ENCODE assay signal across 8 mouse cellular contexts in genomic region chr15:81137298-81137697, GRCm38 (mm10). TPM values are rescaled to one million over a fixed set of nuclear protein-coding genes. Genes with fewer than 3 reads are reported as not detected.
A peak's percentile ranks its signal among the peaks of the same experiment; 100 is the strongest.
DNase-seq lines count a peak whose midpoint lies in the region; ATAC-seq lines count a peak whose summit lies in the region.

No protein-coding gene starts in this region.

- H3K27me3 ChIP-seq in kidney, embryonic 15.5 days = no peaks in the 10 kb centered on the region
- H3K27me3 ChIP-seq in kidney, embryonic 16.5 days (ENCODE audit: insufficient read depth, low read length) = no peaks in the 10 kb centered on the region
- no peaks in the 10 kb centered on the region for H3K27me3 ChIP-seq in limb, embryonic 15.5 days
- no peaks in the 10 kb centered on the region for H3K27me3 ChIP-seq in midbrain, embryonic 16.5 days (ENCODE audit: control insufficient read depth, insufficient read depth, low read depth, low read length)

- H3K4me2 ChIP-seq in kidney, embryonic 15.5 days = no peak overlapping the region
- H3K4me2 ChIP-seq in kidney, embryonic 16.5 days (replicated peaks; ENCODE audit: low read depth, low read length) = no peak overlapping the region
- H3K4me2 ChIP-seq in limb, embryonic 15.5 days = no peak overlapping the region
- H3K4me2 ChIP-seq in midbrain, embryonic 16.5 days (ENCODE audit: low read length) = no peak overlapping the region

- no peaks in the 10 kb centered on the region for H3K36me3 ChIP-seq in kidney, embryonic 15.5 days
- no peaks in the 10 kb centered on the region for H3K36me3 ChIP-seq in kidney, embryonic 16.5 days (ENCODE audit: insufficient read depth, low read length)
- H3K36me3 ChIP-seq in limb, embryonic 15.5 days = no peaks in the 10 kb centered on the region
- H3K36me3 ChIP-seq in midbrain, embryonic 16.5 days (ENCODE audit: control insufficient read depth, insufficient read depth, low read length) = no peaks in the 10 kb centered on the region

- peak; percentile 89 for DNase-seq in Muller cell, postnatal 12 days (ENCODE audit: inconsistent ontology term)
- peak; percentile 32 for DNase-seq in gastrocnemius, postnatal 14 days
- no peak for DNase-seq in left cerebral cortex, adult 18-20 months (ENCODE audit: low spot score in 2 of 2)
- no peak for DNase-seq in testis, postnatal 10 days (ENCODE audit: low spot score)

- H3K4me1 ChIP-seq in kidney, embryonic 15.5 days = peaks cover 17% of the 10 kb centered on the region
- H3K4me1 ChIP-seq in kidney, embryonic 16.5 days (ENCODE audit: insufficient read depth, low read length) = peaks cover 20% of the 10 kb centered on the region
- H3K4me1 ChIP-seq in limb, embryonic 15.5 days = peaks cover 11% of the 10 kb centered on the region
- H3K4me1 ChIP-seq in midbrain, embryonic 16.5 days (ENCODE audit: control insufficient read depth, insufficient read depth, low read length) = peaks cover 7% of the 10 kb centered on the region

- H3K4me3 ChIP-seq in kidney, embryonic 15.5 days (replicated peaks) = no peak overlapping the region
- no peak overlapping the region for H3K4me3 ChIP-seq in kidney, embryonic 16.5 days (ENCODE audit: low read length)
- H3K4me3 ChIP-seq in limb, embryonic 15.5 days = no peak overlapping the region
- no peak overlapping the region for H3K4me3 ChIP-seq in midbrain, embryonic 16.5 days (ENCODE audit: low read depth, low read length)

- no peak for ATAC-seq in kidney, embryonic 15.5 days (replicated peaks; ENCODE audit: low FRiP score)
- no peak for ATAC-seq in kidney, embryonic 16.5 days (ENCODE audit: low FRiP score, low TSS enrichment)
- ATAC-seq in limb, embryonic 15.5 days (ENCODE audit: insufficient number of reproducible peaks, low FRiP score, low TSS enrichment, low read depth) = 0 out of 2 replicates have a peak, but pooled peaks have one; percentile 24
- ATAC-seq in midbrain, embryonic 16.5 days = no peak

- no peak overlapping the region for H3K9ac ChIP-seq in kidney, embryonic 15.5 days
- no peak overlapping the region for H3K9ac ChIP-seq in kidney, embryonic 16.5 days (replicated peaks; ENCODE audit: low read length)
- no peak overlapping the region for H3K9ac ChIP-seq in limb, embryonic 15.5 days
- no peak overlapping the region for H3K9ac ChIP-seq in midbrain, embryonic 16.5 days (ENCODE audit: low read depth, low read length)

- peak overlapping the region; percentile 5; the same call in 1 of the 2 replicates for H3K27ac ChIP-seq in kidney, embryonic 15.5 days
- no peak overlapping the region for H3K27ac ChIP-seq in kidney, embryonic 16.5 days (ENCODE audit: low read length)
- peak overlapping the region; percentile 59 for H3K27ac ChIP-seq in limb, embryonic 15.5 days
- no peak overlapping the region for H3K27ac ChIP-seq in midbrain, embryonic 16.5 days (ENCODE audit: low read length)

- H3K9me3 ChIP-seq in kidney, embryonic 15.5 days (replicated peaks) = no peaks in the 10 kb centered on the region
- no peaks in the 10 kb centered on the region for H3K9me3 ChIP-seq in kidney, embryonic 16.5 days (ENCODE audit: low read length)
- H3K9me3 ChIP-seq in limb, embryonic 15.5 days = no peaks in the 10 kb centered on the region
- H3K9me3 ChIP-seq in midbrain, embryonic 16.5 days (replicated peaks; ENCODE audit: control insufficient read depth, low read length, poor library complexity, severe bottlenecking) = no peaks in the 10 kb centered on the region

- WGBS in kidney, embryonic 15.5 days = 33% methylated on average over 6 of the region's 6 CpGs
- WGBS in kidney, embryonic 16.5 days = 24% methylated on average over 6 of the region's 6 CpGs
- 28% methylated on average over 6 of the region's 6 CpGs for WGBS in limb, embryonic 15.5 days
- 21% methylated on average over 6 of the region's 6 CpGs for WGBS in midbrain, embryonic 16.5 days

- intact Hi-C loops in gastrocnemius, postnatal 14 days (cut with DNase I; ENCODE audit: low total_unique reads) = no loop called here

RNA-seq across cellular contexts. Expression of gene Mrtfa, which starts 53.3 kb away (rescaled TPM):
- polyA plus RNA-seq in kidney, embryonic 15.5 days (2015; fragmentation: Nextera tagmentation; extraction: Ambion mirVana) = 23.4 and 27.0 TPM in 2 replicates
- 22.6 and 28.3 TPM in 2 replicates for polyA plus RNA-seq in kidney, embryonic 16.5 days (2015; fragmentation: Nextera tagmentation; extraction: Ambion mirVana)
- total RNA-seq in gastrocnemius, postnatal 14 days (2021) = 10 to 100 TPM; 17.1 to 37.4 TPM
- 29.4 TPM in 2 replicates for polyA plus RNA-seq in limb, embryonic 15.5 days (2015; fragmentation: Nextera tagmentation; extraction: Ambion mirVana)
- 10 to 100 TPM; 60.3 to 61.9 TPM for total RNA-seq in left cerebral cortex, adult 18-20 months (2021)
- polyA plus RNA-seq in midbrain, embryonic 16.5 days (2015; fragmentation: Nextera tagmentation; extraction: Ambion mirVana) = 29.3 and 29.8 TPM in 2 replicates

Comparison
In these comparisons a context has a peak if more than half of its experiments do, and no peak if none do; other contexts are left out.
1. H3K27ac ChIP-seq: peak in kidney, embryonic 15.5 days (single experiment) and limb, embryonic 15.5 days (single experiment); none in kidney, embryonic 16.5 days (single experiment) and midbrain, embryonic 16.5 days (single experiment).
2. DNase-seq: peak in Muller cell, postnatal 12 days (single experiment) and gastrocnemius, postnatal 14 days (single experiment); none in left cerebral cortex, adult 18-20 months (0 of 2) and testis, postnatal 10 days (single experiment).